In the genomic region with DNA sequence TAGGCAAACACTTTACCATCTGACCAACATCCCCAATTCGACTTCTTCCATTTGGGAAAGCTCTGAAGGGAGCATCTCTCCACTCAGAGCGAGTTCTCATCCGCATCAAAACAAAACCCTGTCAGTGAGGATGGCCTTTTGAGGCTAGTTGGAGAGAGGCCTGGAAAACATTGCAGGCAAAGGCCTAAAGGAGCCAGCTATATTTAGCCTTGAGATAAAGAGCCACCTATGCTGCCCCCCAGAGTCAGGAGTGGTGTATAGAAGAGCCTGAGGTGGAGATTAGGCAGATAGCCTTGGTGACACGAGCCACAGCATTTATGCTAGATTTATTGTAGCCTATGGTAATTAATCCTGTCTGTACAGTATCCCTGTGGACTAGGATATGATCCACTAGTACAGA, we compare ENCODE assay signal across 8 mouse cellular contexts. TPM values are rescaled to one million over a fixed set of nuclear protein-coding genes. Genes with fewer than 3 reads are reported as not detected.
DNase-seq lines count a peak whose midpoint lies in the region; ATAC-seq and TF ChIP-seq lines count a peak whose summit lies in the region.

No protein-coding gene starts in this region.

- DNase-seq in kidney, postnatal 10 days = peak; percentile 56
- peak; percentile 60 for DNase-seq in adipocyte (ENCODE audit: low spot score)
- peak; percentile 44 for DNase-seq in embryonic facial prominence, embryonic 11.5 days (ENCODE audit: low spot score)
- peak; percentile 67 for DNase-seq in hindbrain, postnatal 0 days (ENCODE audit: low spot score)
- DNase-seq in naive thymus-derived CD4-positive, alpha-beta T cell, adult 2 months (ENCODE audit: low read depth) = peak; percentile 46
- no peak for DNase-seq in gastrocnemius, postnatal 14 days

- H3K36me3 ChIP-seq in kidney, embryonic 14.5 days (ENCODE audit: control insufficient read depth, insufficient read depth, low read length) = no peaks in the 10 kb centered on the region; the same call in 1 of the 2 replicates
- no peaks in the 10 kb centered on the region for H3K36me3 ChIP-seq in embryonic facial prominence, embryonic 11.5 days (replicated peaks; ENCODE audit: control insufficient read depth, insufficient read depth, low read depth, low read length)
- no peaks in the 10 kb centered on the region for H3K36me3 ChIP-seq in hindbrain, postnatal 0 days (ENCODE audit: insufficient read depth, low read length)

- no peaks in the 10 kb centered on the region for H3K27me3 ChIP-seq in kidney, embryonic 14.5 days (ENCODE audit: control insufficient read depth, insufficient read depth, low read length)
- H3K27me3 ChIP-seq in embryonic facial prominence, embryonic 11.5 days (ENCODE audit: control insufficient read depth, insufficient read depth, low read length) = no peaks in the 10 kb centered on the region
- H3K27me3 ChIP-seq in hindbrain, postnatal 0 days (ENCODE audit: insufficient read depth, low read length) = no peaks in the 10 kb centered on the region

- H3K9ac ChIP-seq in kidney, embryonic 14.5 days (ENCODE audit: low read depth, low read length) = no peak overlapping the region; the same call in 1 of the 2 replicates
- no peak overlapping the region for H3K9ac ChIP-seq in embryonic facial prominence, embryonic 11.5 days (replicated peaks; ENCODE audit: low read length)
- no peak overlapping the region for H3K9ac ChIP-seq in hindbrain, postnatal 0 days (replicated peaks; ENCODE audit: low read length)

- H3K4me2 ChIP-seq in kidney, embryonic 14.5 days (replicated peaks; ENCODE audit: low read depth, low read length) = no peak overlapping the region
- no peak overlapping the region for H3K4me2 ChIP-seq in embryonic facial prominence, embryonic 11.5 days (ENCODE audit: low read depth, low read length)
- peak overlapping the region; percentile 64; the same call in 1 of the 2 replicates for H3K4me2 ChIP-seq in hindbrain, postnatal 0 days (ENCODE audit: low read depth, low read length)

- WGBS in kidney, embryonic 14.5 days = 74% methylated on average over 4 of the region's 4 CpGs
- 70% methylated on average over 4 of the region's 4 CpGs for WGBS in embryonic facial prominence, embryonic 11.5 days
- WGBS in hindbrain, postnatal 0 days = 45% methylated on average over 4 of the region's 4 CpGs

- peaks cover 10% of the 10 kb centered on the region for H3K4me1 ChIP-seq in kidney, embryonic 14.5 days (ENCODE audit: control insufficient read depth, insufficient read depth, low read length)
- H3K4me1 ChIP-seq in embryonic facial prominence, embryonic 11.5 days (ENCODE audit: control insufficient read depth, insufficient read depth, low read length) = no peaks in the 10 kb centered on the region
- H3K4me1 ChIP-seq in hindbrain, postnatal 0 days (ENCODE audit: insufficient read depth, low read length) = peaks cover 11% of the 10 kb centered on the region

- intact Hi-C loops in gastrocnemius, postnatal 14 days (cut with DNase I; ENCODE audit: low total_unique reads) = no loop called here

- peak; percentile 63 for TF ChIP-seq CTCF in hindbrain, postnatal 0 days (IDR thresholded peaks at IDR 0.05; ENCODE audit: low read depth)

- H3K27ac ChIP-seq in kidney, embryonic 14.5 days (ENCODE audit: low read depth, low read length) = no peak overlapping the region
- no peak overlapping the region for H3K27ac ChIP-seq in embryonic facial prominence, embryonic 11.5 days (replicated peaks; ENCODE audit: low read depth, low read length)
- no peak overlapping the region for H3K27ac ChIP-seq in hindbrain, postnatal 0 days

- no peak for ATAC-seq in kidney, embryonic 14.5 days (ENCODE audit: low FRiP score, low TSS enrichment)
- ATAC-seq in embryonic facial prominence, embryonic 11.5 days (replicated peaks; ENCODE audit: insufficient number of reproducible peaks, low FRiP score, low TSS enrichment, low read depth) = no peak
- ATAC-seq in hindbrain, postnatal 0 days = no peak
- no peak for ATAC-seq in inflammation-experienced regulatory T-cells, adult 6 months

- H3K9me3 ChIP-seq in kidney, embryonic 14.5 days (ENCODE audit: control insufficient read depth, low read length) = no peaks in the 10 kb centered on the region
- no peaks in the 10 kb centered on the region for H3K9me3 ChIP-seq in embryonic facial prominence, embryonic 11.5 days (replicated peaks; ENCODE audit: control insufficient read depth, low read length)
- no peaks in the 10 kb centered on the region for H3K9me3 ChIP-seq in hindbrain, postnatal 0 days (ENCODE audit: low read length)

- no peak overlapping the region for H3K4me3 ChIP-seq in kidney, embryonic 14.5 days (ENCODE audit: low read length)
- H3K4me3 ChIP-seq in embryonic facial prominence, embryonic 11.5 days (ENCODE audit: low read depth, low read length) = no peak overlapping the region
- H3K4me3 ChIP-seq in hindbrain, postnatal 0 days (ENCODE audit: low read length) = no peak overlapping the region

RNA-seq across cellular contexts. Expression of gene Krba1, which starts 1.9 kb away (rescaled TPM):
- polyA plus RNA-seq in kidney, embryonic 14.5 days (2014; fragmentation: Nextera tagmentation; extraction: Ambion mirVana) = 16.0 and 23.4 TPM in 2 replicates
- 18.4 and 19.8 TPM in 2 replicates for polyA plus RNA-seq in embryonic facial prominence, embryonic 11.5 days (2014; fragmentation: Nextera tagmentation; extraction: Ambion mirVana)
- 38.4 and 49.8 TPM in 2 replicates for total RNA-seq in hindbrain, postnatal 0 days (2014; rRNA removed)
- polyA plus RNA-seq in hindbrain, postnatal 0 days (2015; fragmentation: Nextera tagmentation; extraction: Ambion mirVana) = 19.1 and 20.5 TPM in 2 replicates
- 10 to 100 TPM in 2 of 3 experiments, 1 to 10 TPM in 1; 9.2 to 19.7 (median 12.2) TPM for polyA plus RNA-seq in inflammation-experienced regulatory T-cells, adult 6 months (2017; shearing (Covaris generic))
- total RNA-seq in gastrocnemius, postnatal 14 days (2021) = 10 to 100 TPM in 1 of 2 experiments, 1 to 10 TPM in 1; 8.7 to 11.0 TPM

RNA-seq across cellular contexts. Expression of gene Zfp467, which starts 48.3 kb away (rescaled TPM):
- polyA plus RNA-seq in kidney, embryonic 14.5 days (2014; fragmentation: Nextera tagmentation; extraction: Ambion mirVana) = 27.8 and 31.4 TPM in 2 replicates
- polyA plus RNA-seq in embryonic facial prominence, embryonic 11.5 days (2014; fragmentation: Nextera tagmentation; extraction: Ambion mirVana) = 16.6 and 17.1 TPM in 2 replicates
- 27.5 and 61.1 TPM in 2 replicates for total RNA-seq in hindbrain, postnatal 0 days (2014; rRNA removed)
- polyA plus RNA-seq in hindbrain, postnatal 0 days (2015; fragmentation: Nextera tagmentation; extraction: Ambion mirVana) = 39.1 and 39.4 TPM in 2 replicates
- 10 to 100 TPM in 1 of 3 experiments, 1 to 10 TPM in 2; 4.5 to 10.4 (median 8.2) TPM for polyA plus RNA-seq in inflammation-experienced regulatory T-cells, adult 6 months (2017; shearing (Covaris generic))
- 10 to 100 TPM; 15.9 to 16.5 TPM for total RNA-seq in gastrocnemius, postnatal 14 days (2021)

RNA-seq across cellular contexts. Expression of gene Sspo, which starts 50.7 kb away (rescaled TPM):
- 0.17 and 0.53 TPM in 2 replicates for polyA plus RNA-seq in kidney, embryonic 14.5 days (2014; fragmentation: Nextera tagmentation; extraction: Ambion mirVana)
- 0.33 and 0.36 TPM in 2 replicates for polyA plus RNA-seq in embryonic facial prominence, embryonic 11.5 days (2014; fragmentation: Nextera tagmentation; extraction: Ambion mirVana)
- 0.73 and 0.86 TPM in 2 replicates for total RNA-seq in hindbrain, postnatal 0 days (2014; rRNA removed)
- polyA plus RNA-seq in hindbrain, postnatal 0 days (2015; fragmentation: Nextera tagmentation; extraction: Ambion mirVana) = 0.10 and 0.38 TPM in 2 replicates
- 1 to 10 TPM in 1 of 3 experiments, under 1 TPM in 2; 0.54 to 1.2 (median 0.97) TPM for polyA plus RNA-seq in inflammation-experienced regulatory T-cells, adult 6 months (2017; shearing (Covaris generic))
- 1 to 10 TPM in 1 of 2 experiments, under 1 TPM in 1; 0.16 to 1.1 TPM for total RNA-seq in gastrocnemius, postnatal 14 days (2021)
